Mouse (Mus musculus) kidney, adult 9 months (tissue): ENCODE results near the gene Tnfrsf13b.
"Not testable (repeated sequence)": the region's sequence is repeated elsewhere in the genome, so short reads cannot be mapped to it uniquely, and the experiment has no call there.

ENCODE experiments used
- DNase-seq: peaks from one replicate; pipeline ENCODE4 v3.0.0; 2022

Tnfrsf13b gene

GRCm38 (mm10) chr11:61129305-61129704 is 2.8 kb downstream of the Tnfrsf13b start:
- DNase-seq = no peak

GRCm38 (mm10) chr11:61130646-61131045 is 4.1 kb downstream of the Tnfrsf13b start:
- DNase-seq = not testable (repeated sequence)

- no peak for DNase-seq
These were observed 6.4 kb downstream of the Tnfrsf13b start for GRCm38 (mm10) chr11:61132943-61133342.

- DNase-seq = no peak
These were observed 15.1 kb downstream of the Tnfrsf13b start for GRCm38 (mm10) chr11:61141693-61142092.

- DNase-seq = no peak
These were observed 15.7 kb downstream of the Tnfrsf13b start for GRCm38 (mm10) chr11:61142262-61142661.

GRCm38 (mm10) chr11:61142941-61143530 is 16.5 kb downstream of the Tnfrsf13b start:
- no peak for DNase-seq

GRCm38 (mm10) chr11:61143564-61144469 is 17.3 kb downstream of the Tnfrsf13b start:
- DNase-seq = no peak

- DNase-seq = no peak
These were observed 19.0 kb downstream of the Tnfrsf13b start for GRCm38 (mm10) chr11:61145551-61145950.

GRCm38 (mm10) chr11:61146645-61147299 is 20.2 kb downstream of the Tnfrsf13b start:
- peak; percentile 19 for DNase-seq

- no peak for DNase-seq
These were observed 20.7 kb downstream of the Tnfrsf13b start for GRCm38 (mm10) chr11:61147300-61147683.

GRCm38 (mm10) chr11:61150233-61151001 is 23.9 kb downstream of the Tnfrsf13b start:
- no peak for DNase-seq

- DNase-seq = peak; percentile 33
These were observed 29.2 kb downstream of the Tnfrsf13b start for GRCm38 (mm10) chr11:61155727-61156126.

- DNase-seq = no peak
These were observed 31.6 kb downstream of the Tnfrsf13b start for GRCm38 (mm10) chr11:61158141-61158540.

GRCm38 (mm10) chr11:61159796-61160732 is 33.5 kb downstream of the Tnfrsf13b start:
- DNase-seq = no peak

GRCm38 (mm10) chr11:61161121-61161520 is 34.6 kb downstream of the Tnfrsf13b start:
- DNase-seq = no peak

GRCm38 (mm10) chr11:61162776-61163175 is 36.2 kb downstream of the Tnfrsf13b start:
- no peak for DNase-seq

GRCm38 (mm10) chr11:61163341-61163740 is 36.8 kb downstream of the Tnfrsf13b start:
- DNase-seq = no peak

- no peak for DNase-seq
These were observed 37.8 kb downstream of the Tnfrsf13b start for GRCm38 (mm10) chr11:61164366-61164765.

- DNase-seq = no peak
These were observed 38.3 kb downstream of the Tnfrsf13b start for GRCm38 (mm10) chr11:61164881-61165280.

- DNase-seq = no peak
These were observed 43.6 kb downstream of the Tnfrsf13b start for GRCm38 (mm10) chr11:61170184-61170583.

- DNase-seq = peak; percentile 15
These were observed 46.9 kb downstream of the Tnfrsf13b start for GRCm38 (mm10) chr11:61173477-61173876.
